9 mouse cellular contexts compared by ENCODE assay signal in the genomic region with DNA sequence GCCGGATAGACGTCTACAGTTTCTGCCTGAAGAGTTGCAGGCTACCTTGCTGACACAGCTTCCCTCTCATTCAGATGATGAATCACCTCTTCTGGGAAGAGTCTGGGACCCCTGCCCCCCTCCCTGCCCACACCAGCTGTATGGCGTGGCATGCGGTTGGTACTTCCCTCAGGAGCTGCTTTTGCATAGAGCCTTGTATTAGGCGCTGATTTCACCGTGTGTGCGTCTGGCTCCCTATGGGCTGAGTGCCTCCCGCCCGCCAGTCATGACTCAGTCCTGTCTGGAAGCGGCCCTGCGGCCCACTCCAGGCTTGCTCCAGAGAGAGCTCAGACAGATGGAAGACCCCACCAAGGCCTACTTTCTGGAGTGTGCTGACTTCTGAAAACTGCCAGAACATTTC. TPM values are rescaled to one million over a fixed set of nuclear protein-coding genes. Genes with fewer than 3 reads are reported as not detected.
DNase-seq lines count a peak whose midpoint lies in the region; ATAC-seq and TF ChIP-seq lines count a peak whose summit lies in the region.
"Had no signal": no experiment of that assay in that cellular context is flagged by ENCODE, and none has a peak within 500 bp of the region (broad histone marks: within the 10 kb centered on the region; RNA-seq: fewer than 3 reads in every experiment).

No protein-coding gene starts in this region.

- no peaks in the 10 kb centered on the region for H3K27me3 ChIP-seq in intestine, embryonic 15.5 days (replicated peaks)

- TF ChIP-seq CTCF in left cerebral cortex, adult 2 months (IDR thresholded peaks at IDR 0.05): no peak

- H3K27ac ChIP-seq in intestine, embryonic 15.5 days: peak overlapping the region; percentile 83
- no peak overlapping the region; the same call in 1 of the 2 replicates for H3K27ac ChIP-seq in left cerebral cortex, adult 2 months

- H3K4me1 ChIP-seq in intestine, embryonic 15.5 days (replicated peaks): peaks cover 42% of the 10 kb centered on the region

- peak; percentile 77 for ATAC-seq in intestine, embryonic 15.5 days
- no peak for ATAC-seq in cerebellum, adult (ENCODE audit: insufficient number of reproducible peaks, low FRiP score, low TSS enrichment)

- intact Hi-C loops in gastrocnemius, postnatal 14 days (cut with DNase I; ENCODE audit: low total_unique reads): no loop called here
- intact Hi-C loops in left cerebral cortex, adult 2 months (cut with DNase I): no loop called here

- no peaks in the 10 kb centered on the region for H3K9me3 ChIP-seq in intestine, embryonic 15.5 days

- no peak overlapping the region for H3K4me3 ChIP-seq in intestine, embryonic 15.5 days (replicated peaks)
- H3K4me3 ChIP-seq in left cerebral cortex, adult 2 months: no peak overlapping the region

- no peak overlapping the region for H3K4me2 ChIP-seq in intestine, embryonic 15.5 days (replicated peaks)

- H3K9ac ChIP-seq in intestine, embryonic 15.5 days: no peak overlapping the region

- peak; percentile 91 for DNase-seq in 3134 (ENCODE audit: extremely low read depth, insufficient read length, low spot score)
- DNase-seq in Muller cell, postnatal 12 days (ENCODE audit: inconsistent ontology term): peak; percentile 83
- DNase-seq in gastrocnemius, postnatal 14 days: peak; percentile 59
- DNase-seq in left cerebral cortex, adult 2 months (ENCODE audit: extremely low spot score in 1 of 2, low spot score in 2 of 2): no peak
- no peak for DNase-seq in layer of hippocampus, adult 11-12 months (ENCODE audit: low spot score)
- DNase-seq in right cerebral cortex, postnatal 4 days: no peak

- no peaks in the 10 kb centered on the region for H3K36me3 ChIP-seq in intestine, embryonic 15.5 days

- WGBS in intestine, embryonic 15.5 days: 38% methylated on average over 11 of the region's 11 CpGs

RNA-seq across cellular contexts. Expression of gene Tgfbi, which starts 8.1 kb away (rescaled TPM):
- 10 to 100 TPM; 33.5 to 45.6 TPM for total RNA-seq in gastrocnemius, postnatal 14 days (2021)
- 120 and 123 TPM in 2 replicates for polyA plus RNA-seq in intestine, embryonic 15.5 days (2015; fragmentation: Nextera tagmentation; extraction: Ambion mirVana)
- total RNA-seq in left cerebral cortex, adult 2 months (2021): 1 to 10 TPM; 3.8 to 5.1 TPM

RNA-seq across cellular contexts. Expression of gene Lect2, which starts 52.9 kb away (rescaled TPM):
- total RNA-seq in gastrocnemius, postnatal 14 days (2021): not detected
- 12.4 and 13.2 TPM in 2 replicates for polyA plus RNA-seq in intestine, embryonic 15.5 days (2015; fragmentation: Nextera tagmentation; extraction: Ambion mirVana)
- not detected for total RNA-seq in left cerebral cortex, adult 2 months (2021)
- polyA plus RNA-seq: neural tube, embryonic 14.5 days had no signal

Comparison
In these comparisons a context has a peak if more than half of its experiments do, and no peak if none do; other contexts are left out.
1. DNase-seq: peak in 3134 (single experiment), Muller cell, postnatal 12 days (single experiment) and gastrocnemius, postnatal 14 days (single experiment); none in left cerebral cortex, adult 2 months (0 of 2), layer of hippocampus, adult 11-12 months (single experiment) and right cerebral cortex, postnatal 4 days (single experiment).
2. RNA of gene Tgfbi, which starts 8.1 kb away (total RNA-seq): 33.5 to 45.6 TPM in gastrocnemius, postnatal 14 days; 3.8 to 5.1 TPM in left cerebral cortex, adult 2 months; every median in the first group is over 4 times any median in the second.